Mouse (Mus musculus) cerebellum, adult 9-10 months (tissue): ENCODE measurements around the gene Trub1.

Experiments used
- DNase-seq: peaks from one replicate; pipeline ENCODE4 v3.0.0; 2022

Gene Trub1

GRCm38 (mm10) chr19:57498884-57499410 is 46.2 kb downstream of the Trub1 start:
- no peak for DNase-seq

GRCm38 (mm10) chr19:57500254-57500653 is 47.5 kb downstream of the Trub1 start:
- DNase-seq, result no peak

- DNase-seq, result no peak
Observed at GRCm38 (mm10) chr19:57503144-57503543, 50.4 kb downstream of the Trub1 start.

GRCm38 (mm10) chr19:57505048-57505932 is 52.6 kb downstream of the Trub1 start:
- no peak for DNase-seq

DNA sequence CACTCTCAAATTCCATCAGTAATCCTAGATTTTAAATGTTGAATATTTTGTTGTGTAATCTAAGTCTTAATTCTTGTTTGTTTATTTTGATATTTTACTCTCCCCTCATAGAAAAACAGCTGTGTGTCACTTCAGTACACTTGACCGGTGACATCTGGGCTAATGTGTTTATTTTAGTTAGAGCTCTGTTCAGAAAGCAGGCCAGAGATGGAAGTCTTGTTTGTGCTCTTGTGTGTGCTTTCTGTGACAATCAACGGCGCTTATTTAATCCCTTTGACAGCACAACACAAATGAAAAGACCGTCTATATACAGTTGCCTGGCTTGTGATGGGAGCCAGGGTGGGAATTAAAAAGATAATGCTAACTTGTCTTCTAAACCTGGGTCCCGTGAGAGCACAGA is 53.9 kb downstream of the Trub1 start:
- no peak for DNase-seq

GRCm38 (mm10) chr19:57508261-57508788 is 55.6 kb downstream of the Trub1 start:
- DNase-seq, result no peak

GRCm38 (mm10) chr19:57509758-57510319 is 57.1 kb downstream of the Trub1 start:
- DNase-seq, result no peak

DNA sequence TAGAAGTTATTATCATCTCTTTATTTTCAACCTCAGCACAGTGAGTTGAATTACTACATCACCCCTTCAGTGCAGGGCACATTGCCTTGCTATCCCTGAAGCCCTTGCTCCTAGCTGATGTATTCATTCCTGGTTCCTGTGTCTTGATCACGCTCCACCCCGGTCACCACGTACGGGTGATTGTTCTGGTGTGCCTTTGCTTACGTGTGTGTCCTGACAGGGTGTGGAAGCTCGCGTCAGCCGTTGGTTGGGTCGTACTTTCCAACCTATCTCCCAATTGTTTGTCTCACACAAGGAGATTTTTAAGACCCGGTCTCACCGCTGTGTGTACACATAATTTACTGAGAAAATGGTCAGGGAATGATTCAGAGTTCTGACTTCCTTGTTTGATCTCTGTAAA is 58.1 kb downstream of the Trub1 start:
- no peak for DNase-seq

DNA sequence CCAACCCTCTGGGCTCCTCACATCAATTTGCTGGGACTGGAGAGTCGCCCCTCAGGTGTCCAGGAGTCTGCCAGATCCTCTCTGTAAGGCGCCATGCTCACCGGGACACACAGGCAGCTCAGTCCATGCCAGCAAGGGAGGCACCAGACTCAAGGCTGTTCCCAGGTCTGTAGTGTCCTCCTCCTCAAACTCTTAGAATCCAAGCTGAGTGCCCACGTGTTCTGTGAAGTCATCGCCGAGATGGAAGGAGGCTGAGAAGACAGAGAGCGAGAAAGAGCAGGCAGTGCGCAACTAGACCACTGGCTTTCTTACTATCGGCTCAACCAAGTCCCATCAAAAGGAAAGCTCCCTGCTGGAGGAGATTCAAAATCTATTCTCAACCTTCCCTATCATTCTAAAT is 60.4 kb downstream of the Trub1 start:
- no peak for DNase-seq

DNA sequence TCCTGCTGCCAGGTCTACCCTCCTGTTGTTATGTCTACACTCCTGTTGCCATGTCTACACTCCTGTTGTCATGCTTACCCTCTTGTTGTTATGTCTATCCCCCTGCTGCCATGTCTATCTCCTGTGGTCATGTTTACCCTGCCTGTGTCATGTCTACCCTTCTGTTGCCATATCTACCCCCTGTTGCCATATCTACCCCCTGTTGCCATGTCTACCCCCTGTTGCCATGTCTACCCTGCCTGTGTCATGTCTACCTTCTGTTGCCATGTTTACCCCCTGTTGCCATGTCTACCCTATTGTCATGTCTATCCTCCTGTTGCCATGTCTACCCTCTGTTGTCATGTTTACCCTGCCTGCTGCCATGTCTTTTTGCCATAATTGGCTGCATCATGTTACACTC is 69.0 kb downstream of the Trub1 start:
- DNase-seq, result no peak

DNA sequence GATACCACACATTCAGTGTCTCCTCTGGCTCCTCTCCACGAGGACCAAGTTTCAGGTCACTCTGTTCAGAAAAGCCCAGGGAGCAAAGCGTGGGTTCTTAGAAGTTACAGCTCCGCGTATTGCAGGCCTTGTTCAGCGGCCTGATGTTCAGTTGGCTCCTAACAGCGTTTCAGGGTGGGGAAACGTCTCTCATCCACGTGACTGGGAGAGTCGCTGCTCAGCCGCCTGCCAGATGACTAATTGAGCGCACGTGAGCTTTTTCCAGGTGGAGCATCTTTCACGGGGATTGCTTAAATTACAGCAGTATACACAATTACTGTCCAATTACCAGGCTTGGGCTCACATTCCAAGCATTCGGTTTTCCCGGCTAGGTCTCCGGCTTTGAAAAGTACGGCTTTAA is 70.7 kb downstream of the Trub1 start:
- no peak for DNase-seq

DNA sequence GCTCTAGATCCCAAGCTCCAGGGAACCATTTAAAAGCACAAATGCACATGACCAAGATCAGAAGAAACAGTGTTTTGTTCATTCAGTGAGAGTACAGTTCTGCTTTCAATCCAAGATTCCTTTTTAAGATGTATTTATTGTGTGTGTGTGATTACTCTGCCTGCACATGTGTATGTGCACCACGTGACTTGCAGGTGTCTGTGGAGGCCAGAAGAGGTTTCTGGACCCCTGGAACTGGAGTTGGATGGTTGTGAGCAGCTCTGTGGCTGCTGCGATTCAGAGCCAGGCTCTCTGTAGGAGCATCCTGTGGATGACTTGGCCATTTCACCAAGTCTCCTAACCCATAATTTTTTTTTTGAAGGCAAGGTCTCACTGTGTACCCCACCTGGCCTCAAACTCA is 73.0 kb downstream of the Trub1 start:
- no peak for DNase-seq

DNA sequence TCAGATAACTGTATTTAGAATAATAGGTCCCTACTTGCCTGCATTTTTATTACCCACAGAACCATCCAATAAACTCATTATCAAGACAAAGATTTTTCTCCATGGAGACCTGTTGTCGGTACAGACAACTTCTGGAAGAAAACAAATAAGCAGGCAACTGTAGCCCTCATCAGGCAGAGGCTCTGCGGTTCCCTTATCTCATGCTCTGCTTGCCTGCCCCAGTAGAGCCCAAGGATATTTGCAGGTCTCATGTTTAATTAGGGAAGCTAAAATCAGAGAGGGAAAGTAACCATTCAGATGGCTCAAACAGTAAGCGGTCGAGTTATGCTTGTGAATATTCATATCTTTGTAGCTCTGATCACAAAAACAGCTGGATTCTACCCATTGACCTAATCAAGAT is 77.5 kb downstream of the Trub1 start:
- DNase-seq, result no peak

DNA sequence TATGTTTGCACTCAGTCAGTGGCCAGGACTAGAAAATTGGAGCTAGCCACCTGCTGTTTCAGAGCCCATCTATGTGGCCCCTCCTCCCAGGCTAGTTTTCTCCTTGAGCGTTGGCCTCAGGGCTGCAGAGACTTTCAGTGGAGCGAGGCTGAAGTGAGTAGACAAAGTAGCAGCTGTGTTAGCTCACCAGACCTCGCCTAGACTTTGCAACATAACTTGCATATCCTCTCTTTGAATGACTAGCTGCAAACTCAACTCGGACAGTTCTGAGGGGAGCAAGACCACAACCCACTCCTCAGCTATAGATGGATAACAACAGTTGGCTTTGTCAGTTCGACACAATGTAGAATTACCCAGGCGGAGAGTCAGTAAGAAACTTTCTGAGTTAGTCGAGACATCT is 81.5 kb downstream of the Trub1 start:
- no peak for DNase-seq

DNA sequence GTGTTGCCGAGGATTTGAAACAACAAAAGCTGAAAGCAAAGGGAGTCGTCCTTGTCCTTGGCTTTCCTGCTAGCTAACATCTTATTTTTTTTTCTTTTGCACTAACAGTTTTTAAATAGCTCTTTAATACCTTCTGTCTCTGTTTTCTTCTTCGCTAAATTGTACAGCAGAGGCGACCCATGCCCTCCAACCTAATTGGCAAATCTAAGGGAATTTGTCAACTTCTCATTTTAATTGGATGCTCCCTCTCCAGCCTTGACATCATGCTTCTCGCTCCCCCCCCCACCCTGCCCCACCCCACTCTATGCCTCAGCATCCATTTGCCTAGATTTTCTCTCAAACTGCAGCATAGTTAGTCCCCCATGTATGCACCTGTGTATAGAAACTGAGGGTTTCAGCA is 83.8 kb downstream of the Trub1 start:
- DNase-seq, result no peak

DNA sequence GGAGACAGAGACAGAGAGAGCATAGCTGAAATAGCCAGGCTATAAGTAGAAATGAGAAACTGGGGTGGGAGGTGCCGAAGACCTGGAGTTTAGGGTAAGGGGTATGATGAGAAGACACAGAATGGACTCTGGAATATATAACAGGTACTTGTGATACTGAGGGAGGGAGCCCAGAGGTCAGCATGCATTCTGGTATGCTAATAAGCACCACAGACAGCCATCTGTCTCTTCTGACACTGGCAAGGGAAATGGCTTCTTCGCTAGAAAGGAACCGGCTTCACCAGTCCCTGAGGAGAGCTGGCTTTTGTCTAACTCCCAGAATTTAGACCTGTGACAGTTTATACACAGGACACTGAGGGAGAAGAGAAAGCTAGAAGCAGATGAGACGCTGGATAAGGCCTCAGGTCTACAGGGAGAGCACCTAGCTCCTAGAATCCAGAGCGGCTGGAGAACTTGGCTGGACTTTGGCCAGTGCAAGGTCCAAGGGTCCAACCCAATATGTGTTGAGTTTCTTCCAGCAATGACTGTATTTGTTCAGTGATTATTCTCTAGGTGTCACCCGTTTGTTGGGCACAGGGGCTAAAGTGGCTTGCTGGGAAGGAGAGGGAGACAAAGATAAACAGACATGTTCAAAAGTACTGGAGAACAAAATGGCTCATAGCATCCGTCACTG is 84.9 kb downstream of the Trub1 start:
- DNase-seq, result no peak

DNA sequence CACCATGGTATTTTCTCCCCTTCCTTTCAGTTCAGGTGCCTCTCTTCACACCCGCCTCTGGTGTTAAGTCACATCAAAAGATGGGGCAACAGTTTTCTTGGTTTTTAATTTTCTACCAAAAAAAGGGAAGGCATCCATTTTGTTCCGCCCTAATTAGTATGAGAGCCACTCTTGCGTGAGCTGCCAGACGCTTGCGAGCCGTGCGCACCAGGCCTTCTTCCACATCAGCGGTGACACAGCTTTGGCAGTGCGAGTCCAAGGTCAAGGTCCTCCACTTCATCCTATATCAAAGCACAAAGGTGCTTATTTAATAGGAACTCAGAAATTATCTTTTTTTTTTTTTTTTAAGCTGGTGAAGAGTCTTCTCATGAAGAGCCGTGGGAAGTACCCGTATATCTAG is 87.4 kb downstream of the Trub1 start:
- no peak for DNase-seq
